Mouse (Mus musculus) midbrain, embryonic 13.5 days (tissue): ENCODE results near the gene Exoc4. TPM values are rescaled to one million over a fixed set of nuclear protein-coding genes. Genes with fewer than 3 reads are reported as not detected.

Source experiments
- ATAC-seq: fragments of 200-750 bp; cut with Nextera tagmentation; 2 replicates; pipeline ENCODE4 v1.8.0; 2017; ENCODE audit warnings: mild to moderate bottlenecking, moderate TSS enrichment, moderate library complexity
- H3K27ac ChIP-seq: fragments of 300-500 bp; sonication (generic); 2 replicates; pipeline ENCODE4 v1.5.1; 2015; ENCODE audit warnings: inconsistent platforms, mild to moderate bottlenecking, moderate library complexity
- H3K27me3 ChIP-seq: fragments of 300-500 bp; sonication (generic); 2 replicates; pipeline ENCODE4 v1.6.1; 2015; ENCODE audit warnings: mild to moderate bottlenecking, inconsistent platforms
- H3K36me3 ChIP-seq: fragments of 300-500 bp; sonication (generic); 2 replicates; pipeline ENCODE4 v1.6.1; 2015; ENCODE audit warnings: mild to moderate bottlenecking, inconsistent platforms
- H3K4me1 ChIP-seq: fragments of 300-500 bp; sonication (generic); replicated peaks from 2 replicates; pipeline ENCODE4 v1.6.1; 2015; ENCODE audit warnings: inconsistent platforms
- H3K4me2 ChIP-seq: fragments of 300-500 bp; sonication (generic); replicated peaks from 2 replicates; pipeline ENCODE4 v1.6.1; 2015; ENCODE audit warnings: moderate library complexity, mild to moderate bottlenecking, inconsistent platforms
- H3K4me3 ChIP-seq: fragments of 300-500 bp; sonication (generic); replicated peaks from 2 replicates; pipeline ENCODE4 v1.5.1; 2015; ENCODE audit warnings: mild to moderate bottlenecking, inconsistent platforms
- H3K9ac ChIP-seq: fragments of 300-500 bp; sonication (generic); replicated peaks from 2 replicates; pipeline ENCODE4 v1.6.1; 2015; ENCODE audit warnings: mild to moderate bottlenecking, inconsistent platforms
- H3K9me3 ChIP-seq: fragments of 300-500 bp; sonication (generic); 2 replicates; pipeline ENCODE4 v1.6.1; 2016; ENCODE audit warnings: mild to moderate bottlenecking, inconsistent platforms
- WGBS: fragments of 180-500 bp; shearing (Covaris S2); methylation state at CpG from one replicate; pipeline ENCODE4 v1.1.7; 2015; 5-methylcytosine and 5-hydroxymethylcytosine counted together
- polyA plus RNA-seq: library from polyadenylated mRNA; unstranded; fragments of >200 nt; fragmentation: Nextera tagmentation; extraction: Ambion mirVana; gene quantifications from 2 replicates; pipeline ENCODE4 v1.2.1, GENCODE M21; 2015

Gene Exoc4
- polyA plus RNA-seq, 1 experiment from 2014 or later, result 50.7 TPM

DNA sequence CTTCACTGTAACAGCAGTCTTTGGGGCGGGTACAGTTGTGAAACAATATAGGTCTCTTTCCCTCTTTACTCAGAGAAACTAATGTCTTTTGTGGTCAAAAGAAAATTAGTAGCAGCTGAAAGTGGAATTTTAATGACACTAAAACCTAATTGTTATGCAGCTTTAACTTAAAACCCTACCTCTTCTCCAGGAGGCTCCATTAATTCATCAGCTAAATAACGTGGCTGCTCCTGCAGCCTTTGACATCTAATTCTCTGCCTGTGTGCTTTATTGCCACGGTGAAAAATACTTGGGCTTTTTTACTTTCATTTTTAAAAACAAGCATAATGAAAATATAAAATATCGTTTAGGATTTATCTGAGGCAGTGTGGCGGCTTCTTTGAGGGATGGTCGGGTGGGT lies 764.6 kb downstream of the Exoc4 start:
- no peaks in the 10 kb centered on the region for H3K36me3 ChIP-seq
- no peaks in the 10 kb centered on the region for H3K27me3 ChIP-seq
- ATAC-seq, result no peak
- no peaks in the 10 kb centered on the region for H3K9me3 ChIP-seq
- no peaks in the 10 kb centered on the region for H3K4me1 ChIP-seq
- H3K4me2 ChIP-seq, result no peak overlapping the region
- 63% methylated on average over 6 of the region's 6 CpGs for WGBS
- H3K4me3 ChIP-seq, result no peak overlapping the region
- no peak overlapping the region for H3K9ac ChIP-seq
- no peak overlapping the region for H3K27ac ChIP-seq

Other genes with a start within 250 kb of the Exoc4 start
- gene Chchd3, start 188.8 kb upstream of the Exoc4 start, polyA plus RNA-seq, result 117 and 118 TPM in 2 replicates